Mouse (Mus musculus): ENCODE measurements around the gene Coro2a. TPM values are rescaled to one million over a fixed set of nuclear protein-coding genes. Genes with fewer than 3 reads are reported as not detected.
"Not testable (repeated sequence)": the region's sequence is repeated elsewhere in the genome, so short reads cannot be mapped to it uniquely, and the experiment has no call there.

The Coro2a gene
- polyA plus RNA-seq, 2 experiments: 2.2 to 3.2 TPM

DNA sequence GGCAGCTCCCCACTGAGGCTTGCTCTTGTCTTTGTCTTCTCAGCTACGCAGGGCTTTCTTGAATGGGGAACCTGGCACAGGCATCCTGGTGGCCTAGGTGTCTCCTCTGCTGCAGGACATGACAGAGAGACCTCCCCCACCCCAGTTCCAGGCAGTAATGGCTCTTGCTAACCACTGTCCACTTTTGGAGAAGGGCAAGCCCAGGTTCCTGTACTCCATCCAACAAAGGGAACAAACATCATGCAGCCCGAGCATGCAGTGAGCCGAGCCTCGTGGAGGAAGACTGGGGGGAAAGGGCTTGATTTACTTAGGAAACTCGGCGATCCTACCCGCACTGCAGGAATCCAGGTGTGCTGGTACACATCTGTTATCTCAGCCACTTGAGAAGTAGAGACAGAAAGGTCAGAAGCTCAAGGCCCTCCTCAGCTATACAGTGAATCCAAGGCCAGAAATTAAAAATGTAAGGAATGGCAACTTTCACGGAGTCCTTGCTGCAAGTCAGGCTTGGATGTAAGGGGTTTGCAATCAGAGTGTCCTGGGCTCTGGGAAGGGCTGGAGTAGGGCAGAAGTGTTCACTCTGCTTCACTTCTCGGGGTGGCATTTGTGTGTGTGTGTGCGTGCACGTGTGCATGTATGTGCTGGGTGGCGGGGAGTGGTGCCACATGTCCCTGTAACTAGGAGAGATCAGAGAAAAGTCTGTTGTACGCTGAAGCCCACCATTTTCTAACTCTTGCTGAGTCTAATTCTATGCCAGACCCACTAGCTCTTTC lies 16.8 kb downstream of the Coro2a start:
- ATAC-seq (ENCODE audit: low FRiP score, low read depth): no peak
- peaks cover 3% of the 10 kb centered on the region; the same call in 1 of the 2 replicates for H3K9me3 ChIP-seq (ENCODE audit: control insufficient read depth, low read length)
- TF ChIP-seq POLR2A (IDR thresholded peaks at IDR 0.05; ENCODE audit: borderline replicate concordance, extremely low read depth, insufficient read depth, insufficient read length): no peak
- no peak overlapping the region for H3K4me2 ChIP-seq (replicated peaks; ENCODE audit: low read depth, low read length, severe bottlenecking)
- no peaks in the 10 kb centered on the region for H3K36me3 ChIP-seq (ENCODE audit: control insufficient read depth, insufficient read depth, low read length)
- H3K27ac ChIP-seq (replicated peaks; ENCODE audit: low read depth, low read length): no peak overlapping the region
- no peak overlapping the region for H3K9ac ChIP-seq (ENCODE audit: low read depth, low read length, severe bottlenecking)
- DNase-seq (ENCODE audit: low spot score): no peak
- H3K27me3 ChIP-seq (ENCODE audit: control insufficient read depth, insufficient read depth, low read length): no peaks in the 10 kb centered on the region
- 77% methylated on average over 13 of the region's 13 CpGs for WGBS
- H3K4me1 ChIP-seq (ENCODE audit: control insufficient read depth, insufficient read depth, low read length): no peaks in the 10 kb centered on the region; the same call in 1 of the 2 replicates
- no peak overlapping the region for H3K4me3 ChIP-seq (replicated peaks; ENCODE audit: low read length)

DNA sequence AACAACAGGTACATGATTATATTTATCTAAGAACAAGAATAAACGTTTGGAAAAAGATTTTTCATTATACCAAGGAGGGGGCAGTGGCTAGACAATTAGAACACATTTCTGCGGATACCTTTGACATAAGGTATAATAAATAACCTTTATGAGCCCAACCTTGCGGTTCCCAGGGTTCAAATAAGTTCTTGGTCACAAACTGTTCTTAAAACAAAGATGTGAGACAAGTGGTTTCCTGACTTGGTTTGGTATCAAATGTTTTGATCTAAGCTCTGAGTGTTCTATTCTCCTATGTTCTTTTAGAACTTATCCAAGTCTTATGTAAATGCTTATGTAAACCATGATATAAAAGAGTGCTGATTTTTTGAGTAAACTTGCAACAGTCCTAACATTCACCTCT lies 17.5 kb downstream of the Coro2a start:
- not testable (repeated sequence) for H3K4me1 ChIP-seq (ENCODE audit: control insufficient read depth, insufficient read depth, low read length); ATAC-seq (ENCODE audit: low FRiP score, low read depth); H3K27me3 ChIP-seq (ENCODE audit: control insufficient read depth, insufficient read depth, low read length); H3K4me2 ChIP-seq (replicated peaks; ENCODE audit: low read depth, low read length, severe bottlenecking); DNase-seq (ENCODE audit: low spot score); H3K9me3 ChIP-seq (ENCODE audit: control insufficient read depth, low read length); H3K27ac ChIP-seq (replicated peaks; ENCODE audit: low read depth, low read length); H3K4me3 ChIP-seq (replicated peaks; ENCODE audit: low read length); H3K9ac ChIP-seq (ENCODE audit: low read depth, low read length, severe bottlenecking); H3K36me3 ChIP-seq (ENCODE audit: control insufficient read depth, insufficient read depth, low read length)
- 50% methylated on average over 3 of the region's 3 CpGs for WGBS

GRCm38 (mm10) chr4:46584084-46584483 lies 17.9 kb downstream of the Coro2a start:
- not testable (repeated sequence) for H3K4me3 ChIP-seq (replicated peaks; ENCODE audit: low read length)
- 93% methylated on average over 2 of the region's 6 CpGs for WGBS

DNA sequence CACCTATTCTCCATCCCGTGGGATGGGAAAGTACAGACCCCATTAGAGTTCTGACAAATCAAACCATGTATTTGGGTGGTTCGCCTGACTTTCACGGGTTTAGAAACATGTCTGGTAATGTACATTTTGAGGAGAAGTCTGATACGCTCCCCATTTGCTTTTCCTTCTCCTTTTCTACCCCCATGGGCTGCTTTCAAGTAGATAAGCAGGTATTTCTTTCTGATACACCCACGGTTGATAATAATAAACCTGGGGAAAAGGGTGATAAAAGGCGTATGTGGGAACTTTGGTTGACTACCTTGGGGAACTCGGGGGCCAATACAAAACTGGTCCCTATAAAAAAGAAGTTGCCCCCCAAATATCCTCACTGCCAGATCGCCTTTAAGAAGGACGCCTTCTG lies 20.0 kb downstream of the Coro2a start:
- H3K4me2 ChIP-seq (replicated peaks; ENCODE audit: low read depth, low read length, severe bottlenecking); H3K4me1 ChIP-seq (ENCODE audit: control insufficient read depth, insufficient read depth, low read length); H3K36me3 ChIP-seq (ENCODE audit: control insufficient read depth, insufficient read depth, low read length); H3K9ac ChIP-seq (ENCODE audit: low read depth, low read length, severe bottlenecking); ATAC-seq (ENCODE audit: low FRiP score, low read depth); H3K9me3 ChIP-seq (ENCODE audit: control insufficient read depth, low read length); DNase-seq (ENCODE audit: low spot score); H3K27me3 ChIP-seq (ENCODE audit: control insufficient read depth, insufficient read depth, low read length); H3K4me3 ChIP-seq (replicated peaks; ENCODE audit: low read length); H3K27ac ChIP-seq (replicated peaks; ENCODE audit: low read depth, low read length): not testable (repeated sequence)
- WGBS: 87% methylated on average over 9 of the region's 9 CpGs

More at GRCm38 (mm10) chr4:46584084-46584483, 17.9 kb downstream of the Coro2a start:
- ATAC-seq (ENCODE audit: low FRiP score, low read depth); H3K9me3 ChIP-seq (ENCODE audit: control insufficient read depth, low read length); H3K27me3 ChIP-seq (ENCODE audit: control insufficient read depth, insufficient read depth, low read length); H3K9ac ChIP-seq (ENCODE audit: low read depth, low read length, severe bottlenecking); H3K4me2 ChIP-seq (replicated peaks; ENCODE audit: low read depth, low read length, severe bottlenecking); H3K36me3 ChIP-seq (ENCODE audit: control insufficient read depth, insufficient read depth, low read length); H3K4me1 ChIP-seq (ENCODE audit: control insufficient read depth, insufficient read depth, low read length); DNase-seq (ENCODE audit: low spot score); H3K27ac ChIP-seq (replicated peaks; ENCODE audit: low read depth, low read length): not testable (repeated sequence)

- H3K27me3 ChIP-seq (ENCODE audit: control insufficient read depth, insufficient read depth, low read length); ATAC-seq (ENCODE audit: low FRiP score, low read depth); H3K9me3 ChIP-seq (ENCODE audit: control insufficient read depth, low read length); H3K4me3 ChIP-seq (replicated peaks; ENCODE audit: low read length); H3K4me1 ChIP-seq (ENCODE audit: control insufficient read depth, insufficient read depth, low read length); H3K4me2 ChIP-seq (replicated peaks; ENCODE audit: low read depth, low read length, severe bottlenecking); H3K9ac ChIP-seq (ENCODE audit: low read depth, low read length, severe bottlenecking); H3K36me3 ChIP-seq (ENCODE audit: control insufficient read depth, insufficient read depth, low read length); DNase-seq (ENCODE audit: low spot score); H3K27ac ChIP-seq (replicated peaks; ENCODE audit: low read depth, low read length): not testable (repeated sequence)
- 91% methylated on average over 22 of the region's 22 CpGs for WGBS
Observed at GRCm38 (mm10) chr4:46581577-46581976, 20.4 kb downstream of the Coro2a start.

- H3K4me2 ChIP-seq (replicated peaks; ENCODE audit: low read depth, low read length, severe bottlenecking); H3K36me3 ChIP-seq (ENCODE audit: control insufficient read depth, insufficient read depth, low read length); H3K9ac ChIP-seq (ENCODE audit: low read depth, low read length, severe bottlenecking); H3K9me3 ChIP-seq (ENCODE audit: control insufficient read depth, low read length); H3K4me3 ChIP-seq (replicated peaks; ENCODE audit: low read length); DNase-seq (ENCODE audit: low spot score); H3K4me1 ChIP-seq (ENCODE audit: control insufficient read depth, insufficient read depth, low read length); H3K27ac ChIP-seq (replicated peaks; ENCODE audit: low read depth, low read length); H3K27me3 ChIP-seq (ENCODE audit: control insufficient read depth, insufficient read depth, low read length); ATAC-seq (ENCODE audit: low FRiP score, low read depth): not testable (repeated sequence)
- 91% methylated on average over 15 of the region's 15 CpGs for WGBS
Observed at GRCm38 (mm10) chr4:46580799-46581243, 21.2 kb downstream of the Coro2a start.

- H3K9me3 ChIP-seq (ENCODE audit: control insufficient read depth, low read length); H3K36me3 ChIP-seq (ENCODE audit: control insufficient read depth, insufficient read depth, low read length); DNase-seq (ENCODE audit: low spot score); H3K27ac ChIP-seq (replicated peaks; ENCODE audit: low read depth, low read length); H3K4me2 ChIP-seq (replicated peaks; ENCODE audit: low read depth, low read length, severe bottlenecking); H3K9ac ChIP-seq (ENCODE audit: low read depth, low read length, severe bottlenecking); H3K4me3 ChIP-seq (replicated peaks; ENCODE audit: low read length); H3K4me1 ChIP-seq (ENCODE audit: control insufficient read depth, insufficient read depth, low read length); ATAC-seq (ENCODE audit: low FRiP score, low read depth); H3K27me3 ChIP-seq (ENCODE audit: control insufficient read depth, insufficient read depth, low read length): not testable (repeated sequence)
- WGBS: 91% methylated on average over 8 of the region's 8 CpGs
Observed at GRCm38 (mm10) chr4:46578796-46579346, 23.1 kb downstream of the Coro2a start.

Data from limb, embryonic 14.5 days (tissue).